Mouse (Mus musculus): ENCODE measurements around the gene Defb22. TPM values are rescaled to one million over a fixed set of nuclear protein-coding genes. Genes with fewer than 3 reads are reported as not detected.

The Defb22 gene
- polyA plus RNA-seq (2012; fragmentation: generic; extraction: Trizol), result not detected
- long read RNA-seq, experiment 1, result 0 reads
- long read RNA-seq, experiment 2, result 0 reads

DNA sequence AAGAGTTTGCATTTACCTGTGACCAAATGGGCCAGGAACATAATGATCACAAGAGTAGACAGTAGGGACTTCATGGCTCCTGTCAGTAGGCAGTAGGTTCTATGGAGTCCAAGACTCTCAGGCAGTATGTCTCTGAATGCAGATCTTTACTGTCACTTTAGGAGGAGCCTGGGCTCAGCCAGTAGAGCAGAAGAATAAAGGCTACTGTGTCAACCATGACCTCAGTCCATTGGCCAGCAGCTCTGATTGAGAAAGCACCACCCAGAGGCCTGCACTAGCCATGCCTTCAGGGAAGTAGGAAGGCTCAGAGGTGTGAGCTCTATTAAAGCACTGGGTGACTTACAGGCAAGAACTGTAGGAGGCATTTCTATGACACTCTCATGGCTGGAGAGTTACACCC, at the start of gene Defb22:
Defb22 (minus strand) TSS at position 101 of the 400 bp plus-strand sequence.
- TF ChIP-seq USF1 (IDR thresholded peaks at IDR 0.05; ENCODE audit: low read depth), result no peak
- no peak for TF ChIP-seq CEBPB (IDR thresholded peaks at IDR 0.05; ENCODE audit: low read depth)
- TF ChIP-seq CTCF (IDR thresholded peaks at IDR 0.05; ENCODE audit: control insufficient read depth, insufficient read depth, insufficient read length), result no peak
- TF ChIP-seq MAX (IDR thresholded peaks at IDR 0.05), result no peak
- TF ChIP-seq MYOD1 (IDR thresholded peaks at IDR 0.05; ENCODE audit: control insufficient read depth, insufficient read length, low read depth), result no peak
- TF ChIP-seq FOSL1 (IDR thresholded peaks at IDR 0.05; ENCODE audit: insufficient read depth, low read length, poor library complexity, severe bottlenecking), result no peak
- TF ChIP-seq MYOG (IDR thresholded peaks at IDR 0.05; ENCODE audit: control insufficient read depth, extremely low read depth, insufficient read length), result no peak
- Histone ChIP-seq H3K36me3 (ENCODE audit: control insufficient read depth, insufficient read depth) (no peaks in the 10 kb centered on the region), H3ac (ENCODE audit: control insufficient read depth, insufficient read length, low read depth) (no peak within 1 kb of the TSS), H3K79me3 (ENCODE audit: low read depth) (no peaks in the 10 kb centered on the region), H3K27me3 (ENCODE audit: control insufficient read depth, insufficient read depth, insufficient read length) (no peaks in the 10 kb centered on the region), H3K79me2 (ENCODE audit: control insufficient read depth, insufficient read depth) (no peaks in the 10 kb centered on the region), H3K4me3 (ENCODE audit: insufficient read depth, poor library complexity, severe bottlenecking) (no peak within 1 kb of the TSS)

DNA sequence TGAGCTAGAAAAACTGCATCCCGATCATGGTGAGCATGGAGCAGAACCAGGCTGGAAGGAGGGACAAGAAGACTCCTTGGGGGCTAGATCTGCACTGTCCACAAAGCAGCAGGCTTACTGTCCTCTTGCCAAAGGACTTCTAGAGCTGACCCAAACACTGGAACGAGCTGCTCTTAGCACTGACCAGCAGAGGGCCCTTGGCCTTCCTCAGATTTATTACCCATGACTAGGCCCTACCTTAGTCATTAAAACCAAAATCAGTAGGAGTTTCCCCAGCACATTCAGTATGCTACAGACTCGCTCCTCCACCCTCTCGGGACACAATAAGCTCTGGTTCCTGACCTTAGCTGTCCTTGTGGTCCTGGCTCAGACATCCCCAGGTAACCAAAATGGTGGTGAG, 28.0 kb upstream of the Defb22 start, which contains the start of gene Defb28:
Defb28 (plus strand) TSS at position 275 of the 400 bp plus-strand sequence.
- Histone ChIP-seq H3ac (ENCODE audit: control insufficient read depth, insufficient read length, low read depth) (no peak within 1 kb of the TSS), H3K4me3 (ENCODE audit: insufficient read depth, poor library complexity, severe bottlenecking) (no peak within 1 kb of the TSS), H3K79me3 (ENCODE audit: low read depth) (no peaks in the 10 kb centered on the region), H3K79me2 (ENCODE audit: control insufficient read depth, insufficient read depth) (no peaks in the 10 kb centered on the region), H3K36me3 (ENCODE audit: control insufficient read depth, insufficient read depth) (no peaks in the 10 kb centered on the region), H3K27me3 (ENCODE audit: control insufficient read depth, insufficient read depth, insufficient read length) (peaks cover 3% of the 10 kb centered on the region)
- no peak for TF ChIP-seq FOSL1 (IDR thresholded peaks at IDR 0.05; ENCODE audit: insufficient read depth, low read length, poor library complexity, severe bottlenecking)
- TF ChIP-seq USF1 (IDR thresholded peaks at IDR 0.05; ENCODE audit: low read depth), result no peak
- TF ChIP-seq MYOD1 (IDR thresholded peaks at IDR 0.05; ENCODE audit: control insufficient read depth, insufficient read length, low read depth), result no peak
- no peak for TF ChIP-seq CTCF (IDR thresholded peaks at IDR 0.05; ENCODE audit: control insufficient read depth, insufficient read depth, insufficient read length)
- no peak for TF ChIP-seq MYOG (IDR thresholded peaks at IDR 0.05; ENCODE audit: control insufficient read depth, extremely low read depth, insufficient read length)
- TF ChIP-seq MAX (IDR thresholded peaks at IDR 0.05), result no peak
- no peak for TF ChIP-seq CEBPB (IDR thresholded peaks at IDR 0.05; ENCODE audit: low read depth)

DNA sequence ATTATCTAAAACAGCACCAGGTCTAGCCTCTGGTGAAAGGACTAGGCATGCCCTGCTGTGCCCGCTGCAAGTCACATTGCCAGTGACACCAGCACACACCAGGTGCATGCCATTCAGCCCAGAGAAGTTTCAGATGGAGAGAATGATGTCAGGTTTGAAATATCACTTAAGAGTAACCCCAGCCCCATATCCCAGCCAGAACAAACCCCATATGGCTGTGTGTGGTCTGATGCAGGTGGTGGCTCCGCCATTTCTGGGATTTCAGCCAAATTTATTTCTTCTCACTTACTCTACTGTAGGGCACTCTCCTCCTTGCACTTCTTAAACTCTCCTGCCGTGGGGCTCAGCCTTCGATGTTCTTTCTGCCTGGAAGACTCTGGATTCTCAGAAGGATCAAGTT, 26.1 kb upstream of the Defb22 start:
- H3K36me3 ChIP-seq (ENCODE audit: control insufficient read depth, insufficient read depth), result no peaks in the 10 kb centered on the region
- H3ac ChIP-seq (ENCODE audit: control insufficient read depth, insufficient read length, low read depth), result no peak overlapping the region
- H3K79me2 ChIP-seq (ENCODE audit: control insufficient read depth, insufficient read depth), result no peaks in the 10 kb centered on the region
- no peaks in the 10 kb centered on the region for H3K27me3 ChIP-seq (ENCODE audit: control insufficient read depth, insufficient read depth, insufficient read length)
- no peak for TF ChIP-seq MAX (IDR thresholded peaks at IDR 0.05)
- TF ChIP-seq FOSL1 (IDR thresholded peaks at IDR 0.05; ENCODE audit: insufficient read depth, low read length, poor library complexity, severe bottlenecking), result no peak
- TF ChIP-seq MYOG (IDR thresholded peaks at IDR 0.05; ENCODE audit: control insufficient read depth, extremely low read depth, insufficient read length), result no peak
- TF ChIP-seq CTCF (IDR thresholded peaks at IDR 0.05; ENCODE audit: control insufficient read depth, insufficient read depth, insufficient read length), result no peak
- TF ChIP-seq USF1 (IDR thresholded peaks at IDR 0.05; ENCODE audit: low read depth), result no peak
- no peak overlapping the region for H3K4me3 ChIP-seq (ENCODE audit: insufficient read depth, poor library complexity, severe bottlenecking)
- H3K79me3 ChIP-seq (ENCODE audit: low read depth), result no peaks in the 10 kb centered on the region

DNA sequence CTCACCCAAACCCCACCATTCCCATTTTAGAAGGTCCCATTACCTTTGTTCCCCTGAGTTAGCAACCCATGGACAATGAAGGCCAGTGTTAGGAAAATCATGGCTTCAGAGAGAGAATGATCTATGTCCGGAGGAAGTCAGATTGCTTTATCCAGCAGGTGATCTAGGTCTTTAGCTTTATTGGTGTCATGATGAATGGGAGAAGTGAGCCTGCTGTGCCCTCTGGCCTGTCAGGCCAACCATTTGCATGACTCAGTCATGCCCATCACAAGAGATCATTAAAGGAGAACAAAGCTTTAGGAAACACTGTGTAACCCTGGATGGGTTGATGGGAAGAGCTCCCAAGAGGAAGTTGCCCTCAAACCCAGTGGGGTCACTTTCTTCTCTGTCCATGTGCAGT, 21.7 kb upstream of the Defb22 start, which contains the start of gene Defb26:
Defb26 (minus strand) TSS at position 101 of the 400 bp plus-strand sequence.
- Histone ChIP-seq H3K79me2 (ENCODE audit: control insufficient read depth, insufficient read depth) (no peaks in the 10 kb centered on the region), H3K79me3 (ENCODE audit: low read depth) (no peaks in the 10 kb centered on the region), H3K36me3 (ENCODE audit: control insufficient read depth, insufficient read depth) (no peaks in the 10 kb centered on the region), H3K27me3 (ENCODE audit: control insufficient read depth, insufficient read depth, insufficient read length) (no peaks in the 10 kb centered on the region), H3ac (ENCODE audit: control insufficient read depth, insufficient read length, low read depth) (no peak within 1 kb of the TSS), H3K4me3 (ENCODE audit: insufficient read depth, poor library complexity, severe bottlenecking) (no peak within 1 kb of the TSS)
- TF ChIP-seq FOSL1 (IDR thresholded peaks at IDR 0.05; ENCODE audit: insufficient read depth, low read length, poor library complexity, severe bottlenecking) (no peak), MYOD1 (IDR thresholded peaks at IDR 0.05; ENCODE audit: control insufficient read depth, insufficient read length, low read depth) (no peak), MAX (IDR thresholded peaks at IDR 0.05) (no peak)

DNA sequence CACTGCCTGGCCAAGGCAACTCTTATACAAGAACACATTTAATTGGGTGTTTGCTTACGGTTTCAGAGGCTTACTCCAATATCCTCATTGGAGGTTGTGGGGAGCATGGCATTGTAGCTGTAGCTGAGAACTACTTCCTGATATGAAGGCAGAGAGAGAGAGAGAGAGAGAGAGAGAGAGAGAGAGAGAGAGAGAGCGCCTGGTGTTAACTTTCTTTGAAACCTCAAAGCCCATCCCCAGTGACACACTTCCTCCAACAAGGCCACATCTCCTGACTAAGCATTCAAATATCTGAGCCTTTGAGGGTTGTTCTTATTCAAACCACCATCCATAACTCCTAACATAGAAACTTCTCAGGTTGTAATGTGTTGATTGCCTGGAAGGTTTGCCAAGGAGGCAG, 14.0 kb upstream of the Defb22 start:
- Histone ChIP-seq H3K36me3 (ENCODE audit: control insufficient read depth, insufficient read depth) (no peaks in the 10 kb centered on the region), H3K79me3 (ENCODE audit: low read depth) (no peaks in the 10 kb centered on the region), H3K79me2 (ENCODE audit: control insufficient read depth, insufficient read depth) (no peaks in the 10 kb centered on the region), H3ac (ENCODE audit: control insufficient read depth, insufficient read length, low read depth) (no peak overlapping the region), H3K4me3 (ENCODE audit: insufficient read depth, poor library complexity, severe bottlenecking) (no peak overlapping the region), H3K27me3 (ENCODE audit: control insufficient read depth, insufficient read depth, insufficient read length) (no peaks in the 10 kb centered on the region)
- TF ChIP-seq CEBPB (IDR thresholded peaks at IDR 0.05; ENCODE audit: low read depth) (no peak), MAX (IDR thresholded peaks at IDR 0.05) (no peak), CTCF (IDR thresholded peaks at IDR 0.05; ENCODE audit: control insufficient read depth, insufficient read depth, insufficient read length) (no peak), USF1 (IDR thresholded peaks at IDR 0.05; ENCODE audit: low read depth) (no peak), MYOG (IDR thresholded peaks at IDR 0.05; ENCODE audit: control insufficient read depth, extremely low read depth, insufficient read length) (no peak), MYOD1 (IDR thresholded peaks at IDR 0.05; ENCODE audit: control insufficient read depth, insufficient read length, low read depth) (no peak), FOSL1 (IDR thresholded peaks at IDR 0.05; ENCODE audit: insufficient read depth, low read length, poor library complexity, severe bottlenecking) (no peak)

DNA sequence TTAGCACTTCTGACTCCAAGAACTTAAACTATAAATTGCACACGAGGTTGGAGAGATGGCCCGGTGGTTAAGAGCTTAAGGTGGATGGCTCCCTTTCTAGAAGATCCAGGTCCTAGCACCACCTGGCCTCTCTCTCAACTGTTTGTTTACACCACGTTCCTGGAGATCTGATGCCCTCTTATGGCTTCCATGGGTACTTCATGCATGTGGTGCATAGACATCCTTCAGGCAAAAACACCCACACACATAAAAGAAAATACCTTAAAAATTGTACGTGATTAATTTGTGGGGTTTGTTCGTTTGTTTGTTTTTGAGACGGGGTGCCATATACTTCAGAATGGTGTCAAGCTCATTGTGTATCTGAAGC, 10.9 kb upstream of the Defb22 start:
- H3K79me2 ChIP-seq (ENCODE audit: control insufficient read depth, insufficient read depth), result no peaks in the 10 kb centered on the region

More for the DNA sequence above, 10.9 kb upstream of the Defb22 start:
- no peak for TF ChIP-seq MAX (IDR thresholded peaks at IDR 0.05)
- TF ChIP-seq USF1 (IDR thresholded peaks at IDR 0.05; ENCODE audit: low read depth), result no peak
- TF ChIP-seq MYOG (IDR thresholded peaks at IDR 0.05; ENCODE audit: control insufficient read depth, extremely low read depth, insufficient read length), result no peak
- no peak for TF ChIP-seq CEBPB (IDR thresholded peaks at IDR 0.05; ENCODE audit: low read depth)
- no peak for TF ChIP-seq CTCF (IDR thresholded peaks at IDR 0.05; ENCODE audit: control insufficient read depth, insufficient read depth, insufficient read length)
- TF ChIP-seq MYOD1 (IDR thresholded peaks at IDR 0.05; ENCODE audit: control insufficient read depth, insufficient read length, low read depth), result no peak
- no peak for TF ChIP-seq FOSL1 (IDR thresholded peaks at IDR 0.05; ENCODE audit: insufficient read depth, low read length, poor library complexity, severe bottlenecking)
- Histone ChIP-seq H3K79me3 (ENCODE audit: low read depth) (no peaks in the 10 kb centered on the region), H3K27me3 (ENCODE audit: control insufficient read depth, insufficient read depth, insufficient read length) (no peaks in the 10 kb centered on the region), H3K36me3 (ENCODE audit: control insufficient read depth, insufficient read depth) (no peaks in the 10 kb centered on the region), H3ac (ENCODE audit: control insufficient read depth, insufficient read length, low read depth) (no peak overlapping the region), H3K4me3 (ENCODE audit: insufficient read depth, poor library complexity, severe bottlenecking) (no peak overlapping the region)
